Mouse (Mus musculus) kidney, adult 2 months (tissue): Measurements from ENCODE around the gene L3mbtl3.

Experiments
- CTCF ChIP-seq: fragments of 200-500 bp; conservative IDR thresholded peaks from 2 replicates; pipeline ENCODE4 v1.5.1; 2011; ENCODE audit warnings: low read depth, mild to moderate bottlenecking, control low read depth, low read length, moderate library complexity, mixed read lengths; ENCODE audit not compliant: insufficient read depth, insufficient read length
- POLR2A ChIP-seq: fragments of 200-500 bp; IDR thresholded peaks from one replicate; pipeline ENCODE4 v1.6.1; 2011; ENCODE audit warnings: low read depth, low read length, control low read depth

GRCm38 (mm10) chr10:26297200-26297599 lies 78.6 kb downstream of the L3mbtl3 start:
- no peak for TF ChIP-seq CTCF
- TF ChIP-seq POLR2A: no peak
